Mouse (Mus musculus): ENCODE results near the gene Vmn1r191. TPM values are rescaled to one million over a fixed set of nuclear protein-coding genes. Genes with fewer than 3 reads are reported as not detected.

Gene Vmn1r191
- polyA plus RNA-seq, 1 experiment from 2014 or later: not detected

Small RNA genes within 50 kb of the gene (microRNA-seq; reads per million reads assigned to microRNA genes)
- not detected for gene Gm23282
- not detected for gene Gm25084

Other genes with a start within 250 kb of the Vmn1r191 start
- gene Zfp184, start 238.9 kb downstream of the Vmn1r191 start, polyA plus RNA-seq (2014; fragmentation: Nextera tagmentation; extraction: Ambion mirVana): 26.9 and 28.8 TPM in 2 replicates
- gene Pom121l2, start 202.8 kb downstream of the Vmn1r191 start, polyA plus RNA-seq (2014; fragmentation: Nextera tagmentation; extraction: Ambion mirVana): 0.31 and 0.38 TPM in 2 replicates
- 0.20 and 0.21 TPM in 2 replicates for gene Prss16, start 174.2 kb downstream of the Vmn1r191 start, polyA plus RNA-seq (2014; fragmentation: Nextera tagmentation; extraction: Ambion mirVana)
- 5.5 and 22.0 TPM in 2 replicates for gene Hist1h2ah, start 148.4 kb downstream of the Vmn1r191 start, polyA plus RNA-seq (2014; fragmentation: Nextera tagmentation; extraction: Ambion mirVana)
- 13.8 and 14.0 TPM in 2 replicates for gene Hist1h2bk, start 148.1 kb downstream of the Vmn1r191 start, polyA plus RNA-seq (2014; fragmentation: Nextera tagmentation; extraction: Ambion mirVana)
- gene Hist1h4i, start 142.6 kb downstream of the Vmn1r191 start, polyA plus RNA-seq (2014; fragmentation: Nextera tagmentation; extraction: Ambion mirVana): 29.4 and 30.2 TPM in 2 replicates
- gene Hist1h2ag, start 141.0 kb downstream of the Vmn1r191 start, polyA plus RNA-seq (2014; fragmentation: Nextera tagmentation; extraction: Ambion mirVana): 75.3 and 79.2 TPM in 2 replicates
- 18.9 and 19.9 TPM in 2 replicates for gene Hist1h2bj, start 140.8 kb downstream of the Vmn1r191 start, polyA plus RNA-seq (2014; fragmentation: Nextera tagmentation; extraction: Ambion mirVana)
- gene Vmn1r188, start 99.5 kb downstream of the Vmn1r191 start, polyA plus RNA-seq (2014; fragmentation: Nextera tagmentation; extraction: Ambion mirVana): not detected in 2 replicates
- not detected in 2 replicates for gene Vmn1r189, start 78.1 kb downstream of the Vmn1r191 start, polyA plus RNA-seq (2014; fragmentation: Nextera tagmentation; extraction: Ambion mirVana)
- gene Vmn1r192, start 7.2 kb upstream of the Vmn1r191 start, polyA plus RNA-seq (2014; fragmentation: Nextera tagmentation; extraction: Ambion mirVana): not detected in 2 replicates
- not detected in 2 replicates for gene Vmn1r193, start 39.2 kb upstream of the Vmn1r191 start, polyA plus RNA-seq (2014; fragmentation: Nextera tagmentation; extraction: Ambion mirVana)
- gene Vmn1r194, start 60.2 kb upstream of the Vmn1r191 start, polyA plus RNA-seq (2014; fragmentation: Nextera tagmentation; extraction: Ambion mirVana): not detected in 2 replicates
- gene Vmn1r195, start 86.6 kb upstream of the Vmn1r191 start, polyA plus RNA-seq (2014; fragmentation: Nextera tagmentation; extraction: Ambion mirVana): not detected in 2 replicates
- not detected in 2 replicates for gene Vmn1r196, start 106.0 kb upstream of the Vmn1r191 start, polyA plus RNA-seq (2014; fragmentation: Nextera tagmentation; extraction: Ambion mirVana)
- gene Vmn1r197, start 140.6 kb upstream of the Vmn1r191 start, polyA plus RNA-seq (2014; fragmentation: Nextera tagmentation; extraction: Ambion mirVana): not detected in 2 replicates
- gene Vmn1r198, start 166.4 kb upstream of the Vmn1r191 start, polyA plus RNA-seq (2014; fragmentation: Nextera tagmentation; extraction: Ambion mirVana): not detected in 2 replicates
- not detected in 2 replicates for gene Vmn1r199, start 195.8 kb upstream of the Vmn1r191 start, polyA plus RNA-seq (2014; fragmentation: Nextera tagmentation; extraction: Ambion mirVana)
- gene Vmn1r200, start 206.4 kb upstream of the Vmn1r191 start, polyA plus RNA-seq (2014; fragmentation: Nextera tagmentation; extraction: Ambion mirVana): not detected in 2 replicates

All from limb, embryonic 11.5 days (tissue).